Mouse (Mus musculus) embryo, embryonic 9.5 days (tissue): ENCODE measurements at regions not wholly inside any gene's neighbourhood (a gene's known extent, or its start where the extent isn't known, plus 50 kb on each side); places are given as distances from the start of the nearest gene placed in this dataset.

ENCODE experiments used
- DNase-seq: peaks from one replicate; pipeline ENCODE4 v3.0.0-alpha.2; 2017; ENCODE audit errors: extremely low spot score

- no peak for DNase-seq
Measured at GRCm38 (mm10) chr13:34395504-34395903, 50.5 kb upstream of the Slc22a23 start.

- no peak for DNase-seq
Measured at GRCm38 (mm10) chr13:34395010-34395409, 50.0 kb upstream of the Slc22a23 start.
